Mouse (Mus musculus) embryonic facial prominence, embryonic 12.5 days (tissue): Measurements from ENCODE around the gene Ppp2r5c. TPM values are rescaled to one million over a fixed set of nuclear protein-coding genes. Genes with fewer than 3 reads are reported as not detected.
A peak's percentile ranks its signal among the peaks of the same experiment; 100 is the strongest.

ENCODE experiments used
- ATAC-seq: fragments of 200-750 bp; cut with Nextera tagmentation; 2 replicates; pipeline ENCODE4 v1.8.0; 2017; ENCODE audit not compliant: insufficient number of reproducible peaks, insufficient read depth, low FRiP score, low TSS enrichment
- H3K27ac ChIP-seq: fragments of 300-500 bp; sonication (generic); 2 replicates; pipeline ENCODE4 v1.5.1; 2016; ENCODE audit warnings: mild to moderate bottlenecking
- H3K27me3 ChIP-seq: fragments of 300-500 bp; sonication (generic); 2 replicates; pipeline ENCODE4 v1.6.1; 2016; ENCODE audit warnings: mild to moderate bottlenecking, moderate library complexity
- H3K36me3 ChIP-seq: fragments of 300-500 bp; sonication (generic); 2 replicates; pipeline ENCODE4 v1.6.1; 2016; ENCODE audit warnings: mild to moderate bottlenecking
- H3K4me1 ChIP-seq: fragments of 300-500 bp; sonication (generic); 2 replicates; pipeline ENCODE4 v1.6.1; 2016
- H3K4me2 ChIP-seq: fragments of 300-500 bp; sonication (generic); replicated peaks from 2 replicates; pipeline ENCODE4 v1.6.1; 2016; ENCODE audit warnings: mild to moderate bottlenecking, moderate library complexity
- H3K4me3 ChIP-seq: fragments of 300-500 bp; sonication (generic); 2 replicates; pipeline ENCODE4 v1.5.1; 2016; ENCODE audit warnings: mild to moderate bottlenecking
- H3K9ac ChIP-seq: fragments of 300-500 bp; sonication (generic); 2 replicates; pipeline ENCODE4 v1.6.1; 2016; ENCODE audit warnings: mild to moderate bottlenecking, moderate library complexity
- H3K9me3 ChIP-seq: fragments of 300-500 bp; sonication (generic); 2 replicates; pipeline ENCODE4 v1.6.1; 2016; ENCODE audit warnings: mild to moderate bottlenecking, moderate library complexity
- WGBS: fragments of 180-500 bp; shearing (Covaris S2); methylation state at CpG from one replicate; pipeline ENCODE4 v1.1.7; 2016; 5-methylcytosine and 5-hydroxymethylcytosine counted together
- polyA plus RNA-seq: library from polyadenylated mRNA; unstranded; fragments of >200 nt; fragmentation: Nextera tagmentation; extraction: Ambion mirVana; gene quantifications from 2 replicates; pipeline ENCODE4 v1.2.1, GENCODE M21; 2016

Gene Ppp2r5c
- polyA plus RNA-seq, 1 experiment from 2014 or later: 156 TPM

DNA sequence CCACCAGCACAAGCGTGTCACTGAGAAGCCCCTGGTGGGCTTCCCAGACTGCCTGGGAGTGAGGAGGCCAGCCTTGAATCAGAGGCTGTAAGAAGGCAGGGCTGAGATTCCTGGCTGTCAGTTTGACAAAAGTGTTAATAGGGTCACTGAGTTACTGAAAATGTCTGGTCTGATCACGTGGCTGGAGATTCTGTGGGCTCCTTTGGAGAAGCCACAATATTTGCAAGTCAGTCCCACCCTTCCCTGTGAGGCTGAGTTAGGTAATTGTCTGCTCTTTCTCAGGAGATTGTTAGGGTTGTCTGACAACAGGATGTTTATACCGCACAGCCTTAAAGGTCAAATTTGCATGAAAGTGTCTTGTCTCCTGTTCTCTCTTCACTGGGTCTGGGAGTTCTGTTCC is 57.9 kb downstream of the Ppp2r5c start:
- no peak for ATAC-seq
- no peaks in the 10 kb centered on the region for H3K9me3 ChIP-seq
- no peak overlapping the region for H3K9ac ChIP-seq
- peaks cover 29% of the 10 kb centered on the region for H3K4me1 ChIP-seq
- no peaks in the 10 kb centered on the region for H3K27me3 ChIP-seq
- 44% methylated on average over 3 of the region's 3 CpGs for WGBS
- no peak overlapping the region for H3K4me2 ChIP-seq
- H3K27ac ChIP-seq: no peak overlapping the region
- no peak overlapping the region for H3K4me3 ChIP-seq
- H3K36me3 ChIP-seq: no peaks in the 10 kb centered on the region

DNA sequence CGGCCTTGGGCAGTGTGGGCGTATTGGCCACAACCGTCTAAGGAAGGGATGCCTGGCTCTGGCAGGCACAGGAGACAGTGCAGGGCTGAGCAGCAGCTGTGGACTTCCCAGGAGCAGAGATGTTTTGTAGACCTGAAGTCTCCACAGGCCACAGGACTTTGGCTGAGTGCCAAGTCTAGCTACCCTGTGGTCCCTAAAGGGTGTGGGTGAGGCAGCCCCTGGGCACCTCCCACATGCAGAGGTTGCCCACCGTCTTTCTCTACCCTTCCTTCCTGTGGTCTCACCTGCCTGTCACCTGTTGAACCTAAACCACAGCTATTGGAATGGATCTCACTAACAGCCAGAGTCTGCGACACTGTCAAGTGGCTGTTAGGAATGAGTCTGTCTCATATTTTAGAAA is 59.1 kb downstream of the Ppp2r5c start:
- Histone ChIP-seq H3K9ac (no peak overlapping the region), H3K4me1 (peaks cover 32% of the 10 kb centered on the region), H3K4me2 (no peak overlapping the region), H3K36me3 (no peaks in the 10 kb centered on the region), H3K27me3 (no peaks in the 10 kb centered on the region), H3K27ac (no peak overlapping the region), H3K9me3 (no peaks in the 10 kb centered on the region), H3K4me3 (no peak overlapping the region)
- WGBS: 84% methylated on average over 5 of the region's 5 CpGs
- ATAC-seq: no peak

DNA sequence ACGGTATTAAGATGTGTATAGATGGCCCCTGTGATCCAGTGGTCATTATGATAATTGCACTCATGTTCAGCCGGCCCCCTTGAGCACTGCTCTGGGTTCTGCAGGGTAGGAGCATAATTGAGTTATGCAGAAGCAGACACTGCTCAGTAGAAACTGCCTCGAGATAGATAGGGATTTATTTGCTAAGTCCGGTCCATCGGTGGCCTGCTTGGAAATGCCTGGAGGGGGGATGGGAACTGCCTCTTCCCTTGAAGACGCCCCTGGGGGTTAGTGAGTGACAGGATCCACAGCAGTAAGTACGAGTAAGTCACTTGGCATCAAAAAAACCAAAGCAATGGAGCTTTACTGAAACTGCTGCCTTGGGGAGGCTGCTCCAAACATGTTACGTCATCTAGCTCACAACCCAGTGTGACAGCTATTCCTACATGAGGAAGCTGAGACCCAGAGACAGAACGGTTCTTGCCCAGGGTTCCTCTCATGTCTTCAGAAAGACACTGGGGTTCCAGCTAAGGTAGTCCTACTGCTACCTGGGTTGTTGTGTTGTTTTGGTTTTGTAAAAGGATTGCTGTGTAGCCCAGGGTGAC is 60.9 kb downstream of the Ppp2r5c start:
- Histone ChIP-seq H3K9me3 (no peaks in the 10 kb centered on the region), H3K4me3 (no peak overlapping the region), H3K27ac (no peak overlapping the region), H3K4me1 (peaks cover 32% of the 10 kb centered on the region), H3K4me2 (no peak overlapping the region), H3K27me3 (no peaks in the 10 kb centered on the region), H3K9ac (no peak overlapping the region), H3K36me3 (no peaks in the 10 kb centered on the region)
- WGBS: 34% methylated on average over 9 of the region's 9 CpGs
- no peak for ATAC-seq

DNA sequence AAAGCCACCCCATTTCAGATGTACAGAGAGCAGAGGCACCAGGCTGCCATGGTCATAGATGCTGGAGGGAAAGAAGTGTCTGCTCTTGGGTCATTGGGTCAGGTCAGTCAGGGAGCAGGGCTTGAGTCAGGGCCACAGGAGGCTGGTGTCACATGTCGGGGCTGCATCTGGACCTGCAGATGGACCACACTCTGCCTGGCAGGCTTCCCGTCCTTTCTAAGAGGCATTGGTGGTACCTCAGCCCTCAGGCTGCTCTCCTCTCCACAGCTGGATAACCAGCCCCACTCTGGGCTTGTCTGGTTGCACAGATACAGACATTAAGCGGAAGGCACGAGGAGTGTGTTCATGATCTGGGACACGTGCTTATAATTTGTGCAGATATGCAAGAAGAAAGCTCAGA is 61.8 kb downstream of the Ppp2r5c start:
- H3K4me3 ChIP-seq: no peak overlapping the region
- ATAC-seq: no peak
- H3K4me1 ChIP-seq: peaks cover 32% of the 10 kb centered on the region
- no peaks in the 10 kb centered on the region for H3K27me3 ChIP-seq
- H3K9ac ChIP-seq: no peak overlapping the region
- no peak overlapping the region for H3K4me2 ChIP-seq
- no peaks in the 10 kb centered on the region for H3K9me3 ChIP-seq
- no peaks in the 10 kb centered on the region for H3K36me3 ChIP-seq
- H3K27ac ChIP-seq: no peak overlapping the region
- WGBS: 46% methylated on average over 5 of the region's 5 CpGs

DNA sequence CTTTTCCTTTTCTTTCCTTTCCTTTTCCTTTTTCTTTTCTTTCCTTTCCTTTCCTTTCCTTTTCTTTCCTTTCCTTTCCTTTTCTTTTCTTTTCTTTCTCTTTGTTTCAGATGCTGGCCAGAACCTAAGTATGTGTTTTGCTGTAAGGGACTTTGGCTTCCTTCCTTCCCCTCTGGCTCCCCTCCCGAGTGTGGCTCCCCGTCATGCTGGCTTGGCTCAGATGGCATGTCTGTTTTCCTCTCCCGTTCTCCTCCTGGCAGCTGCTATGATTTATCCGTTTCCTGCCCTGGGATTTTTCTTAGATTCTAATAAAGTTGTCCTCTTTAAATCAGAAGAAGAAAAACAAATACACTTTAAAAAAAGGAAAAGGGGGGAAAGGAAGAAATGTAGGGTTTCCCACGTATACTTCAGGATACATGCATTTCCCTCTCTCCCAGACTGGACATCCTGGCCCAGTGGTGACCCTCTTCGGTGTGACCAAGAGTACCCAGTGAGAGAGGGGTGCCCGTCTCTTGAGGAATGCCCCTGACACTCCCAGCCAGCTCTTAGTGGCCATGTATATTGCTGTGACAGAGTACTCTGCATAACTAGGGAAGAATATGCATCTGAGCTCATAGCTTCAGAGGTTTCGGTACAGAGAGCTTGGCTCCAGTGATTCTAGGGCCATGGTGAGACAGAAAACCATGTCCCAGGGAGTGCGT is 63.4 kb downstream of the Ppp2r5c start:
- Histone ChIP-seq H3K9ac (no peak overlapping the region), H3K27me3 (no peaks in the 10 kb centered on the region), H3K27ac (peak overlapping the region; percentile 32), H3K9me3 (no peaks in the 10 kb centered on the region), H3K4me1 (peaks cover 26% of the 10 kb centered on the region), H3K4me2 (no peak overlapping the region), H3K4me3 (no peak overlapping the region), H3K36me3 (no peaks in the 10 kb centered on the region)
- 56% methylated on average over 9 of the region's 9 CpGs for WGBS
- no peak for ATAC-seq

DNA sequence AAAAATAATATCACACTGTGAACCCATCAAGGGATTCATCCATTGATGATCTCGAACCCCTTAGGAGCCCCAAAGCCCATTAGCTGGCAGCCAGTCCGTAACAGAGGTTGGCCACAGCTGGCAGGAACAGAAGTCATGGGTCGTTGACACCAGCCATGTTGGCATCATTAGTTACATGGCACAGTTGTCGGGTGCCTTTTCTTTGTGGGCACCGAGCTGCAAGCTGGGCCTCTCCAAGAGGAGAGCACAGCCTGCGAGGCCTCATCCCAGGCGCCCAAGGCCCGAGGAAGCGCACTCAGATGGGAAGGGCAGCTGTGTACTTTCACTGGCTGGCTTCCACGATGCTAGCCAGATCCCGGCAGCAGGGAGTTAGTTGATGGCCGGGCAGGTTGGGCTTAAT is 64.3 kb downstream of the Ppp2r5c start:
- no peak overlapping the region for H3K27ac ChIP-seq

DNA sequence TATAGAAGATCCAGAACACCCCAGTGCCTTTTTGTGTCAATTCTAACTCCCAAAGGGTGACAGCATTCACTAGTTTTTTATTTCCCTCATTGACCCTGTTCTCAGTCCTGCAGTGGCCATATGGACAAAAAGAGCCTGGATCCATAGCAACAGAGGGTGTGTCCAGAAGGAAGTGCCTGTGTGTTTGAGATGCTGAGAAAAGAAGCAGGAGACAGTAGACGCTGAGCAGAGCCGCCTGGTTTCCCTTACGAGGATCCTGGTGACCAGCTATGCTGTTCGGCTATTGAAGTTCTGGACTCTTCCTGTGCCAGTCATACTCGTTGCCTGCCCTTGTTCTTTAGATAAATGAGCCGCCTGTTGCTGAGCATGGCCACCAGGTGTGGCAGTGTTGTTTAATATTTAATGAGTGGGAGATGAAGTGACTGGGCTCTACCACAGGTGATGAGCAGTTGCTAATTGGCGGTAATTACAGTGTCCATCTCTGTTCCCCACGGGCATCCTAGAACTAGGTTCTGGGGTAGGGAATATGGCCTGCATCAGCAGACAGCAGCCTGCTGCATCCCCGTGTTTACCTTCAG is 65.0 kb downstream of the Ppp2r5c start:
- H3K36me3 ChIP-seq: no peaks in the 10 kb centered on the region; the same call in 1 of the 2 replicates
- H3K4me1 ChIP-seq: peaks cover 19% of the 10 kb centered on the region
- 73% methylated on average over 9 of the region's 9 CpGs for WGBS
- H3K4me3 ChIP-seq: no peak overlapping the region
- no peak overlapping the region for H3K27ac ChIP-seq
- H3K27me3 ChIP-seq: no peaks in the 10 kb centered on the region
- no peak overlapping the region for H3K4me2 ChIP-seq
- no peak overlapping the region for H3K9ac ChIP-seq
- ATAC-seq: no peak
- no peaks in the 10 kb centered on the region for H3K9me3 ChIP-seq

More for the DNA sequence above, 64.3 kb downstream of the Ppp2r5c start:
- Histone ChIP-seq H3K4me1 (peaks cover 19% of the 10 kb centered on the region), H3K36me3 (no peaks in the 10 kb centered on the region), H3K9ac (no peak overlapping the region), H3K27me3 (no peaks in the 10 kb centered on the region), H3K9me3 (no peaks in the 10 kb centered on the region), H3K4me3 (no peak overlapping the region), H3K4me2 (no peak overlapping the region)
- 91% methylated on average over 12 of the region's 12 CpGs for WGBS
- no peak for ATAC-seq

DNA sequence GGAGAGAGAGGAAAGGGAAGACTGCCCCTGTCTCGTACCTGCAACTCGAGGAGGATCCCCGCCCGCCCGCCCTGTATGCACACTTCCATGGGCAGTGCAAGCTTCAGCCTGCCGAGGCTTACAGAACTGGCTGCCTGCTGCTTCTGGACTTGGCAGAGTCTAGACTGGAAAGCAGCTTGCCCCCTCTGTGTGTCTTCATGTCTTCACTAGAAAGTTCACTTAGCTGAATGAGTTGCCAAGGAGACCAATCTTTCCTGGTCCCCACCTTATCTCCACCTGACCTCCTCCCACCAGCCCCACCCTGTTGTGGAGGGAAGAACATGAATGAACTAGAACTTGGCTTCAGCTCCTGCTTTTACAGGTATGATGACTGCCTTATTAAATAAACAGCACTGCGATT is 66.0 kb downstream of the Ppp2r5c start:
- WGBS: 81% methylated on average over 7 of the region's 7 CpGs
- no peak overlapping the region for H3K4me2 ChIP-seq
- no peaks in the 10 kb centered on the region for H3K27me3 ChIP-seq
- peaks cover 6% of the 10 kb centered on the region for H3K36me3 ChIP-seq
- no peak overlapping the region for H3K9ac ChIP-seq
- no peak overlapping the region for H3K27ac ChIP-seq
- H3K9me3 ChIP-seq: no peaks in the 10 kb centered on the region
- H3K4me1 ChIP-seq: peaks cover 12% of the 10 kb centered on the region
- no peak overlapping the region for H3K4me3 ChIP-seq
- no peak for ATAC-seq

DNA sequence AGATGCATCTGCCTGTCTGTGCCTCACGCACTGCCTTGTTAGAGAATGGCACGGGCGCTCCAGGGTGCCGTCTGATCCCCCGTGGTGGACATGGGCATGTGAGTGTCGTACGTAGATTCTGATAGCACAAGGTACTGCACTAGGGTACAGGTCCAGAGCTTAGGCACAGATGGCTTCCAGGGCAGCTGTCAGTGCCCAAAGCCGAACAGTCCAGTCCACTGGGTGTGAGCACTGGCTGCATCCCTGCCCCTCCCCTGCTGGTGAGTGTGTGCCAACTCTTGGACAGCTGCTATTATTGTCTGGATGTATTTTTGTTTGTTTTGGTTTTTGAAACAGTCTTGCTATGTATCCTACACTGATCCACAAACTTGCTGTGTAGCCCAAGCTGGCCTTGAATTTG is 68.8 kb downstream of the Ppp2r5c start:
- Histone ChIP-seq H3K27ac (no peak overlapping the region), H3K4me3 (no peak overlapping the region), H3K27me3 (no peaks in the 10 kb centered on the region), H3K9me3 (no peaks in the 10 kb centered on the region), H3K4me1 (peaks cover 10% of the 10 kb centered on the region), H3K9ac (no peak overlapping the region), H3K36me3 (peaks cover 7% of the 10 kb centered on the region), H3K4me2 (no peak overlapping the region)
- no peak for ATAC-seq
- WGBS: 93% methylated on average over 8 of the region's 8 CpGs

DNA sequence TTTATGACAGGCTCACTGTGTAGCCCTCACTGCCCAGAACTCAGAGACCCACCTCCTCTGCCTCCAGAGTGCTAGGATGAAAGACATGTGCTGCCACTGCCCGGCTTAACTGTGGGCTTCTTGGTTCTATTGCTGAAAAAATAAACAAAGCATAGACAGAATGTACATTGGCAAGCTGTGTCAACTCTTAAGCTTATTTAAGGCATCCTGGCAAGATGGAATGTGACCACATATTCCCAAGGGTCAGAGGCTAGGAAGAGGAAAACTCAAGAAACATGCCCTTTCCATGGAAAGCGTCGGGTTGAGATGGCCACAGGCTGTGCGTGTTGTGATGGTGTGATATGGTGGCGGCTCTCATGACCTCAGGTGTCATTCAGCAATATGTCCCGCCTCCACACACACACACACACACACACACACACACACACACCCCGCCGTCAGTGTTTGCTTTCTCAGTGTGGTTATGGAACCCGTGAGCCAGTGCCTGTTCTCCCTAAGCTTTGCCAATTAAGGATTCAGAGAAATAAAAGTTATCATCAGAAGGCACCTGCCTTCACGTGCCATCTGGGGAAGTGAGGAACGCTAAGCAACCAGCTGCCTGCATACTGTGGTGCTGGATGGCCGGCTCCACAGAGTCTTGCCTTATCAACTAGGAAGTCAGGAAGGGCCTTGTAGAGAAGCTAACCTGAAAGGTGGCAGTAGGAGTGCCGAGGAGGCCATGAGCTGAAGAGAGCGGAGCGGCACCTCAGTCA is 73.5 kb downstream of the Ppp2r5c start:
- H3K4me3 ChIP-seq: no peak overlapping the region
- H3K36me3 ChIP-seq: peaks cover 36% of the 10 kb centered on the region
- H3K9ac ChIP-seq: no peak overlapping the region
- no peaks in the 10 kb centered on the region for H3K9me3 ChIP-seq
- ATAC-seq: no peak
- H3K4me1 ChIP-seq: peaks cover 10% of the 10 kb centered on the region
- 73% methylated on average over 15 of the region's 15 CpGs for WGBS
- no peaks in the 10 kb centered on the region for H3K27me3 ChIP-seq
- H3K27ac ChIP-seq: no peak overlapping the region
- H3K4me2 ChIP-seq: no peak overlapping the region

DNA sequence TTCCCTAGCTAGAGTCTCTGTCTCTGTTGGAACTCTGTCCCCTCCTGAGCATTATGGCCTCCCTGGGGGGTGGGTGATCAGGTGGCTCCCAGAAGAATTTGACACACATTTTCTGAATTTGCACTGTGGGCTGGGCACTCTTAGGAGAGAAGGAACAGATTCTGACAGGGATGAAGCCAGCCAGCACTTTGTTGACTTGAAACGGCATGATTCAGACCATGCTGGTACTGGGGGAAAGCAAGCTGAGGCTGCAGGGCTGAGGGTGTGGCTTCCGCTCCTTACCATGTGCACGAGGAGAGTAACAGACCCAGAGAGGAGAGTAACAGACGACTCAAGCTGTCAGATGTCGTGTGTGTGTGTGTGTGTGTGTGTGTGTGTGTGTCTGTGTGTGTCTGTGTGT is 76.6 kb downstream of the Ppp2r5c start:
- no peak overlapping the region for H3K9ac ChIP-seq
- H3K9me3 ChIP-seq: no peaks in the 10 kb centered on the region
- H3K4me3 ChIP-seq: no peak overlapping the region
- H3K4me2 ChIP-seq: no peak overlapping the region
- 88% methylated on average over 5 of the region's 5 CpGs for WGBS
- peaks cover 35% of the 10 kb centered on the region for H3K36me3 ChIP-seq
- no peak for ATAC-seq
- H3K27ac ChIP-seq: no peak overlapping the region
- peaks cover 10% of the 10 kb centered on the region for H3K4me1 ChIP-seq
- H3K27me3 ChIP-seq: no peaks in the 10 kb centered on the region

DNA sequence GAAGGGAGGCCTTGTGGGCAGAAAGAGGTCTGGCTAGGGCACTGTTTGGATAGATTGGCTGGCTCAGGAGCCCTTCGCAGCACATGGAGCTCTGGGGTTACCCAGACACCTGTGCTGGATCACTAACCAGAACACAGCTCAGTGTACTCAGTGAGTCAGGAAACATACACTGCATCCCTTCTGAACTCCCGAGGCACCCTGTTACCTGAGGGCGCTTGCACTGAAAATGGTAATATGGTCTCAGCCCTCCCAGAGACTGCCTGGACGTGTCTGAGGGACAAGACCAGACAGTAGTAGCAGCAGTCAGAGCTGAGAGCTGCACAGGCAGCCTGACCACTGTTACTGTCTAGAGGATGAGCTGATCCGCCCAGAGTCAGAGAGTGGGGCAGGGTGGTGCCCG is 85.8 kb downstream of the Ppp2r5c start:
- Histone ChIP-seq H3K9me3 (no peaks in the 10 kb centered on the region), H3K4me3 (no peak overlapping the region), H3K9ac (no peak overlapping the region), H3K4me1 (no peaks in the 10 kb centered on the region), H3K27ac (0 out of 2 replicates have a peak overlapping the region, but pooled peaks have one; percentile 11), H3K27me3 (no peaks in the 10 kb centered on the region), H3K4me2 (no peak overlapping the region), H3K36me3 (peaks cover 10% of the 10 kb centered on the region; the same call in 1 of the 2 replicates)
- WGBS: 78% methylated on average over 6 of the region's 6 CpGs
- ATAC-seq: no peak
